Mouse (Mus musculus): Measurements from ENCODE around the gene Gm29276. TPM values are rescaled to one million over a fixed set of nuclear protein-coding genes. Genes with fewer than 3 reads are reported as not detected.
"Not testable (repeated sequence)": the region's sequence is repeated elsewhere in the genome, so short reads cannot be mapped to it uniquely, and the experiment has no call there.

The Gm29276 gene
- total RNA-seq (2022), result not detected

GRCm38 (mm10) chrY:42582150-42582549, at the start of gene Gm29276:
Gene Gm29276, minus strand, starts transcription at chrY:42582250.
- not testable (repeated sequence) for DNase-seq (ENCODE audit: low spot score in 2 of 2)
